Mouse (Mus musculus): Measurements from ENCODE around the gene Stk26. TPM values are rescaled to one million over a fixed set of nuclear protein-coding genes. Genes with fewer than 3 reads are reported as not detected.
A peak's percentile ranks its signal among the peaks of the same experiment; 100 is the strongest.

Stk26 gene
- polyA plus RNA-seq, 1 experiment from 2014 or later: 0.62 TPM

GRCm38 (mm10) chrX:50850428-50851184, 9.8 kb downstream of the Stk26 start:
- H3K4me3 ChIP-seq: no peak overlapping the region
- no peaks in the 10 kb centered on the region for H3K4me1 ChIP-seq (replicated peaks)
- no peak for ATAC-seq (ENCODE audit: low FRiP score, low read depth)
- no peaks in the 10 kb centered on the region for H3K36me3 ChIP-seq
- H3K27me3 ChIP-seq: no peaks in the 10 kb centered on the region
- no peaks in the 10 kb centered on the region for H3K9me3 ChIP-seq
- H3K4me2 ChIP-seq: no peak overlapping the region
- H3K27ac ChIP-seq (replicated peaks): no peak overlapping the region
- no peak overlapping the region for H3K9ac ChIP-seq
- 90% methylated on average over 6 of the region's 6 CpGs for WGBS

- 78% methylated on average over 2 of the region's 2 CpGs for WGBS
- Histone ChIP-seq H3K4me1 (replicated peaks) (no peaks in the 10 kb centered on the region), H3K4me2 (no peak overlapping the region), H3K27ac (replicated peaks) (no peak overlapping the region), H3K9ac (no peak overlapping the region), H3K9me3 (no peaks in the 10 kb centered on the region), H3K4me3 (no peak overlapping the region), H3K36me3 (no peaks in the 10 kb centered on the region), H3K27me3 (no peaks in the 10 kb centered on the region)
- no peak for ATAC-seq (ENCODE audit: low FRiP score, low read depth)
These were observed 22.9 kb downstream of the Stk26 start for GRCm38 (mm10) chrX:50863771-50864170.

DNA sequence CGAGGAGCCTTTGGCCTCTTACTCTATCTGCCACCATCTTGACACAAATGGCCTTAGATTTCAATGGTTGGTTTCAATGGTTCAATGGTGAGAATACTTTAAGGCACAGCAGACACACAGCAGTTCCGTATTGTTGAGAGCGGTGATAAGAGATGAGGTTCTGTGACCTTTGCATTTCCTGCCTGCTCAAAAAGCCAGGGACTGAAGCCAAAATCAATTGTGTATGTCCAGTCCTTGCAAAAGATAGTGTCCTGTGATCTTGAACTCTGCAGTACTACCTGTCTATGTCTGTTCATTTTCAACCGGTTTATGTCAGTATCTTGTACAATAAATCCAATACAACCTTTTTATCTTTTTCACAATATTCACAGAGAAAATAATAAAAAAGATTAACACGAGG, 23.9 kb downstream of the Stk26 start:
- Histone ChIP-seq H3K4me1 (replicated peaks) (no peaks in the 10 kb centered on the region), H3K4me3 (no peak overlapping the region), H3K9me3 (no peaks in the 10 kb centered on the region), H3K36me3 (no peaks in the 10 kb centered on the region), H3K27me3 (no peaks in the 10 kb centered on the region), H3K4me2 (no peak overlapping the region), H3K9ac (no peak overlapping the region), H3K27ac (replicated peaks) (no peak overlapping the region)
- ATAC-seq (ENCODE audit: low FRiP score, low read depth): no peak
- WGBS: 75% methylated on average over 5 of the region's 5 CpGs

- no peaks in the 10 kb centered on the region for H3K4me1 ChIP-seq (replicated peaks)
- H3K36me3 ChIP-seq: no peaks in the 10 kb centered on the region
- H3K9ac ChIP-seq: no peak overlapping the region
- no peak overlapping the region for H3K4me2 ChIP-seq
- 86% methylated on average over 6 of the region's 6 CpGs for WGBS
- H3K27ac ChIP-seq (replicated peaks): no peak overlapping the region
- no peak overlapping the region for H3K4me3 ChIP-seq
- ATAC-seq (ENCODE audit: low FRiP score, low read depth): no peak
- no peaks in the 10 kb centered on the region for H3K9me3 ChIP-seq
- H3K27me3 ChIP-seq: no peaks in the 10 kb centered on the region
These were observed 33.6 kb downstream of the Stk26 start for GRCm38 (mm10) chrX:50874246-50875002.

DNA sequence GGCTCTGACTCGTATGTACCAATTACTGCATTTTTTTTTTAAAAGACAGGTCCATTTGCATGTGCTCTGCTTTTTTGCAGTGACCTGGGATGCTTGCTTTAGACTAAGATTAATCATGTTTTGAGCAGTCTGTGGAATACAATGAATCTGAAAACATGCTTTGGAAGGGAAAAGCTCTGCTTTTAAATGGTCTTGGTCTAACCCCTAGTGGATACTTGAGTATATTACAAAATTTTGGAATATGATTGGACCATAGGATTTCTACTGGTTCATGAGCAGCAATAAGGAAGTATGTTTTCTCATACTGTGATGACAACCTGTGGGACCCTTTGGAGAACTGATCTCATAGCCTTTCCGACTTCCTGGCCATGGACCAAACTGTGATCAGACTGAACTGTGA, 47.2 kb downstream of the Stk26 start:
- no peaks in the 10 kb centered on the region for H3K4me1 ChIP-seq (replicated peaks)
- H3K27ac ChIP-seq (replicated peaks): no peak overlapping the region
- no peak overlapping the region for H3K4me2 ChIP-seq
- no peak for ATAC-seq (ENCODE audit: low FRiP score, low read depth)
- no peaks in the 10 kb centered on the region for H3K9me3 ChIP-seq
- H3K27me3 ChIP-seq: no peaks in the 10 kb centered on the region
- H3K9ac ChIP-seq: no peak overlapping the region
- no peaks in the 10 kb centered on the region for H3K36me3 ChIP-seq
- H3K4me3 ChIP-seq: no peak overlapping the region
- 76% methylated on average over 2 of the region's 2 CpGs for WGBS

DNA sequence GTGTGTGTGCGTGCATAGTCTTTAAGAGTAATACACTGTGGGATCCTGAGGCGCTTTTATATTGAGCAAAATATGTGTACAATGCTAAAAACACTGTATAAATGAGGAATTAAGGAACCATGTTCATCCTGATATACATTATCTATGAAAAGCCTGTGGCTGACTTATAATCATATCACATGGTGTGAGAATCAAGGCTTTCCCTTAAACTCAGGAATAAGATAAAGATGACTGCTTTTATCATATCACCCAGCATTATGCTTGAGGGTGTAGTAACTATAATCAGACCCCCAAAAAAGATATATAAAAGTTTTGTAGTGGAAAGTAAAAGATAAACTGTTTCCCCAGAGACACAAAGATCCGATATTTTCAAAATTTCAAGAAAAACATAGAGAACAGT, 62.6 kb downstream of the Stk26 start:
- no peaks in the 10 kb centered on the region for H3K4me1 ChIP-seq (replicated peaks)
- WGBS: 92% methylated on average over 3 of the region's 3 CpGs
- H3K27me3 ChIP-seq: no peaks in the 10 kb centered on the region
- H3K9me3 ChIP-seq: no peaks in the 10 kb centered on the region
- no peak overlapping the region for H3K27ac ChIP-seq (replicated peaks)
- no peak overlapping the region for H3K9ac ChIP-seq
- ATAC-seq (ENCODE audit: low FRiP score, low read depth): no peak
- H3K36me3 ChIP-seq: no peaks in the 10 kb centered on the region
- H3K4me3 ChIP-seq: no peak overlapping the region
- H3K4me2 ChIP-seq: no peak overlapping the region

- no peak overlapping the region for H3K9ac ChIP-seq
- no peak for ATAC-seq (ENCODE audit: low FRiP score, low read depth)
- WGBS: 83% methylated on average over 5 of the region's 5 CpGs
- H3K4me1 ChIP-seq (replicated peaks): no peaks in the 10 kb centered on the region
- H3K27me3 ChIP-seq: no peaks in the 10 kb centered on the region
- H3K4me2 ChIP-seq: no peak overlapping the region
- H3K9me3 ChIP-seq: no peaks in the 10 kb centered on the region
- no peak overlapping the region for H3K4me3 ChIP-seq
- no peak overlapping the region for H3K27ac ChIP-seq (replicated peaks)
- H3K36me3 ChIP-seq: no peaks in the 10 kb centered on the region
These were observed 69.1 kb downstream of the Stk26 start for GRCm38 (mm10) chrX:50909915-50910314.

GRCm38 (mm10) chrX:50917389-50917788, 76.5 kb downstream of the Stk26 start:
- Histone ChIP-seq H3K4me1 (replicated peaks) (no peaks in the 10 kb centered on the region), H3K4me3 (no peak overlapping the region), H3K36me3 (no peaks in the 10 kb centered on the region), H3K9ac (no peak overlapping the region), H3K4me2 (no peak overlapping the region), H3K27me3 (no peaks in the 10 kb centered on the region), H3K27ac (replicated peaks) (no peak overlapping the region), H3K9me3 (no peaks in the 10 kb centered on the region)
- no peak for ATAC-seq (ENCODE audit: low FRiP score, low read depth)
- WGBS: 56% methylated on average over 3 of the region's 3 CpGs

DNA sequence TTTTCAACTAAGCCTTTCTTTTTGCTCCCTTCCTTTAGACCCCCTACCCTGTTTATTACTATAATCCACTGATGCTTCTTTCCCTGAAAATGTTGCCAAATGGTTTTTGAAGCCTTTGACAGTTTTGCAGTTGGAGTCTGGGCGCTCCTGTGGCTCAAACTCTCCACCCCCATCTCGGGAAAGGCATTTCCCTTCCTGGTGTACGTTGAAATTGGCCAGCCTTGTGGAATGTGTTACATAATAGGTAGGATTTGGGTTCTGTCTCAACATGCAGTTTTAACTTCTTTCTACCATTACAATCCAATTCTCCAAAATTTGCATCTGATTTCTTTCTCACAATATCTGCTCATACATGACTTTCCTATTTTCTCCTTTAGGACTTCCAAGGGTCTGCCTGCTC, 77.9 kb downstream of the Stk26 start:
- 52% methylated on average over 3 of the region's 3 CpGs for WGBS
- Histone ChIP-seq H3K4me2 (no peak overlapping the region), H3K27me3 (no peaks in the 10 kb centered on the region), H3K9ac (no peak overlapping the region), H3K36me3 (no peaks in the 10 kb centered on the region), H3K4me3 (no peak overlapping the region), H3K27ac (replicated peaks) (no peak overlapping the region), H3K9me3 (no peaks in the 10 kb centered on the region), H3K4me1 (replicated peaks) (no peaks in the 10 kb centered on the region)
- ATAC-seq (ENCODE audit: low FRiP score, low read depth): no peak

DNA sequence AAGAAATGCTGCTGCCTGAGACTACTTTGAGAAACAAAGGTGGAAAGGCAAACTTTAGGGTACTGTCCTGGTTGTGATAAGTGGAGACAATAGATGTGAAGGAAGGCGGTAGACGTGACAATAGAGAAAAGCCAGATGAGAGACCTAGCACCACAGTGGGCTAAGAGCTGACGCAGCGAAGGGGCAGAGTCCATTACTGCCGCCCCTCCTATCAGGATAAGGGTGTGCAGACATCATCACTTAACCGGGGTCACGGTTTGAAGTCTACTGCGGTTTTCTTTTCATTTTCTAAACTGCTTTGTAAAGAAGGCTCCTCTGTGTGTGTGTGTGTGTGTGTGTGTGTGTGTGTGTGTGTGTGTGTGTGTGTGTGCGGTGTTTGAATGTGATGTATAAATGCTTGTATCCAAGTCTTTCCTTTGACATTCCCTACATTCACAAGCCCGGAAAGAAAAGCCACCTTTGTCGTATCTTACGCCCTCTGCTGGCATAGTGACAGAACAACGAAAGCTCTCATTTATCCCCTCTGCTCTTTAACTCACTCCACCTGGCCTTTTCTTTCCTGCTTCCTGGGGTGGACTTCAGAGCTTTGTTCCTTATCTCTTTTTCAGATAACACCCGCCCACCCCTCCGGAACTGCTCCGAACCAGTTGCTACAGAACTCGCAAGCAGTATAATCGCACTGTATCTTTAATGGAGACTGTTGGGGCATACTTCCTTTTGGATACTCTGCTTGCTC, 84.0 kb downstream of the Stk26 start:
- Histone ChIP-seq H3K36me3 (no peaks in the 10 kb centered on the region), H3K4me3 (no peak overlapping the region), H3K27me3 (no peaks in the 10 kb centered on the region), H3K9me3 (no peaks in the 10 kb centered on the region), H3K9ac (no peak overlapping the region), H3K4me2 (peak overlapping the region; percentile 34), H3K4me1 (replicated peaks) (no peaks in the 10 kb centered on the region), H3K27ac (replicated peaks) (no peak overlapping the region)
- 0 out of 2 replicates have a peak, but pooled peaks have one; percentile 15 for ATAC-seq (ENCODE audit: low FRiP score, low read depth)
- WGBS: 49% methylated on average over 18 of the region's 18 CpGs

GRCm38 (mm10) chrX:50926893-50927545, 86.2 kb downstream of the Stk26 start:
- H3K4me3 ChIP-seq: no peak overlapping the region
- no peaks in the 10 kb centered on the region for H3K27me3 ChIP-seq
- no peak overlapping the region for H3K27ac ChIP-seq (replicated peaks)
- H3K9ac ChIP-seq: no peak overlapping the region
- H3K4me2 ChIP-seq: no peak overlapping the region
- WGBS: 77% methylated on average over 10 of the region's 10 CpGs
- no peaks in the 10 kb centered on the region for H3K36me3 ChIP-seq
- ATAC-seq (ENCODE audit: low FRiP score, low read depth): no peak
- no peaks in the 10 kb centered on the region for H3K4me1 ChIP-seq (replicated peaks)
- no peaks in the 10 kb centered on the region for H3K9me3 ChIP-seq

DNA sequence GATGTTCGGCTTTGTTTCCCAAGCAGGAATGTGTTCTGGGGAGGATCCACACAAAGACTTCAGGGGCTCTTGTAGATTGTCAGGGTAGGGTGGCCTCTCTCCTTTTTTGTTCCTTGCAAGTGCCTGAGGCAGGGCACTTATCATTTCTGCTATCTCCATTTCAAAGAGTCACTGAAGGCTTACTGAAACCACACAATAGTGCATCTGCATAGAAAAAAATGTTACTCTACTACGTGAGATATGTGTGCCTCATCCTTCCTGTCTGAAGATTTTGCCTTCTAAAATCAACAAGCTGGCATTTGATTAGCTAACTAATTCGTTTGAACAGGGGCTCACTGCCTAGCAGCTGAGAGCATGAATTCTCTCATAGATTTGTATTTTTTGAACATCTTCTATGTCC, 89.5 kb downstream of the Stk26 start:
- Histone ChIP-seq H3K27me3 (no peaks in the 10 kb centered on the region), H3K9ac (no peak overlapping the region), H3K4me3 (no peak overlapping the region), H3K27ac (replicated peaks) (no peak overlapping the region), H3K9me3 (no peaks in the 10 kb centered on the region), H3K4me1 (replicated peaks) (no peaks in the 10 kb centered on the region), H3K36me3 (no peaks in the 10 kb centered on the region), H3K4me2 (no peak overlapping the region)
- ATAC-seq (ENCODE audit: low FRiP score, low read depth): no peak
- WGBS: 45% methylated on average over 3 of the region's 3 CpGs
